Mouse (Mus musculus): ENCODE results near the gene Tnfrsf25.

- TF ChIP-seq CTCF (IDR thresholded peaks at IDR 0.05; ENCODE audit: borderline replicate concordance, control insufficient read depth, extremely low read depth, insufficient read depth, low read length, poor library complexity) (no peak), POLR2A (IDR thresholded peaks at IDR 0.05; ENCODE audit: control insufficient read depth, extremely low read depth, insufficient read depth, low read length, poor library complexity) (0 out of 2 replicates have a peak, but pooled peaks have one; percentile 18)
Measured at GRCm38 (mm10) chr4:152125161-152126025, 9.7 kb downstream of the Tnfrsf25 start.
